ENCODE assay signal across 8 mouse cellular contexts in the genomic region with DNA sequence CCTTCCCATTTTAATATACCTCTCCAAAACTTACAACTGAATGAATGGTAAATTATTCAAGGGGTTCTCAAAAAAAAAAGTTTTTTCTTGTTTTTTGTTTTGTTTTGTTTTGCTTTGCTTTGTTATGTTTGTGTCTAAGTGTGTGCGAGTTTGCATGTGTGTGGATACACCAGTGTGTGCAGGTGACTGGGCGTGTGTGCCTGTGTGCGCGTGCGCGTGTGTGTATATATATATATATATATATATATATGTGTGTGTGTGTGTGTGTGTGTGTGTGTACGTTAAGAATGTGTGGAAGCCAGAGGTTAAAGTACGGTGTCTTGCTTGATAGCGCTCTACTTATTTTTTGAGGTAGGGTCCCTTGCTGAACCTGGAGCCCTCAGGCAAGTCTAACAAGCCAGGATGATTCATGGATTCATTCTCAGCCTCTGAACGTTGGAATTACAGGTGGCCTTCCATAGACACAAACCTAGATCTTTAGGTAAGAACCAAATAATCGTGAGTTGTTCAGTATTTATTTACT. TPM values are rescaled to one million over a fixed set of nuclear protein-coding genes. Genes with fewer than 3 reads are reported as not detected.
DNase-seq lines count a peak whose midpoint lies in the region; ATAC-seq lines count a peak whose summit lies in the region.

No protein-coding gene starts in this region.

- ATAC-seq in heart, embryonic 11.5 days (replicated peaks; ENCODE audit: insufficient number of reproducible peaks, low FRiP score, low TSS enrichment) = peak; percentile 51
- ATAC-seq in granulocyte monocyte progenitor cell, adult 5-6 weeks (replicated peaks; ENCODE audit: poor library complexity, severe bottlenecking) = 0 out of 2 replicates have a peak, but pooled peaks have one; percentile 20

- no peaks in the 10 kb centered on the region for H3K9me3 ChIP-seq in heart, embryonic 11.5 days (replicated peaks; ENCODE audit: control insufficient read depth, low read length)

- no peak for DNase-seq in heart, adult 18-20 months
- peak; percentile 11 to 17 for DNase-seq in spleen, postnatal 10 days (ENCODE audit: low spot score in 2 of 2)
- no peak for DNase-seq in spleen, postnatal 4 days (ENCODE audit: low spot score in 2 of 2)
- peak; percentile 0 for DNase-seq in lung, postnatal 36 days
- DNase-seq in thymus, postnatal 14 days = peak; percentile 21
- DNase-seq in adrenal gland, adult 8-10 months = no peak

- peaks cover 2% of the 10 kb centered on the region; the same call in 1 of the 2 replicates for H3K36me3 ChIP-seq in heart, embryonic 11.5 days (ENCODE audit: control insufficient read depth, insufficient read depth, low read length)

- H3K27me3 ChIP-seq in heart, embryonic 11.5 days (ENCODE audit: control insufficient read depth, insufficient read depth, low read length) = no peaks in the 10 kb centered on the region

- peak overlapping the region; percentile 87; the same call in 1 of the 2 replicates for H3K9ac ChIP-seq in heart, embryonic 11.5 days (ENCODE audit: low read depth, low read length)

- peak overlapping the region; percentile 77 for H3K4me3 ChIP-seq in heart, embryonic 11.5 days (ENCODE audit: low read depth, low read length)

- H3K4me1 ChIP-seq in heart, embryonic 11.5 days (ENCODE audit: control insufficient read depth, insufficient read depth, low read length) = peaks cover 3% of the 10 kb centered on the region

- H3K4me2 ChIP-seq in heart, embryonic 11.5 days = peak overlapping the region; percentile 69

- whole genome bisulfite sequencing in heart, embryonic 11.5 days (ENCODE audit: insufficient replicate concordance) = 68% methylated on average over 11 of the region's 11 CpGs

- no peak overlapping the region for H3K27ac ChIP-seq in heart, embryonic 11.5 days (ENCODE audit: low read depth, low read length)

RNA-seq across cellular contexts. Expression of a gene that starts 0.6 kb away (rescaled TPM):
- polyA plus RNA-seq in heart, embryonic 11.5 days (2014; fragmentation: Nextera tagmentation; extraction: Ambion mirVana) = 49.1 and 51.7 TPM in 2 replicates
- total RNA-seq in heart, adult 18-20 months (2021) = 10 to 100 TPM; 26.3 to 27.0 TPM
- total RNA-seq in granulocyte monocyte progenitor cell, adult 5-6 weeks (2014; fragmentation: Nextera tagmentation) = 41.0 and 45.3 TPM in 2 replicates
- 45.4 and 59.7 TPM in 2 replicates for total RNA-seq in granulocyte monocyte progenitor cell, adult 5-6 weeks (2017)
- 10 to 100 TPM; 37.0 to 49.0 (median 43.5) TPM for total RNA-seq in adrenal gland, adult 8-10 months (2022)

RNA-seq across cellular contexts. Expression of a gene that starts 42.8 kb away (rescaled TPM):
- 42.3 and 47.3 TPM in 2 replicates for polyA plus RNA-seq in heart, embryonic 11.5 days (2014; fragmentation: Nextera tagmentation; extraction: Ambion mirVana)
- total RNA-seq in heart, adult 18-20 months (2021) = 10 to 100 TPM; 27.6 to 36.5 TPM
- total RNA-seq in granulocyte monocyte progenitor cell, adult 5-6 weeks (2014; fragmentation: Nextera tagmentation) = 52.5 and 72.2 TPM in 2 replicates
- 97.1 and 143 TPM in 2 replicates for total RNA-seq in granulocyte monocyte progenitor cell, adult 5-6 weeks (2017)
- 100 to 1,000 TPM in 1 of 4 experiments, 10 to 100 TPM in 3; 77.0 to 101 (median 87.0) TPM for total RNA-seq in adrenal gland, adult 8-10 months (2022)

Comparison
In these comparisons a context has a peak if more than half of its experiments do, and no peak if none do; other contexts are left out.
1. DNase-seq: peak in spleen, postnatal 10 days (2 of 2), lung, postnatal 36 days (single experiment) and thymus, postnatal 14 days (single experiment); none in heart, adult 18-20 months (0 of 2), spleen, postnatal 4 days (0 of 2) and adrenal gland, adult 8-10 months (single experiment).